Mouse (Mus musculus) lung, postnatal 0 days (tissue): ENCODE results near the gene Tmem198b.
"Not testable (repeated sequence)": the region's sequence is repeated elsewhere in the genome, so short reads cannot be mapped to it uniquely, and the experiment has no call there.

Experiments used
- CTCF ChIP-seq: IDR thresholded peaks from 2 replicates; pipeline ENCODE4 v1.5.1; 2016; ENCODE audit warnings: antibody characterized with exemption, mild to moderate bottlenecking
- EP300 ChIP-seq: IDR thresholded peaks from 2 replicates; pipeline ENCODE4 v1.6.1; 2016; ENCODE audit warnings: antibody characterized with exemption, mild to moderate bottlenecking, control low read depth

DNA sequence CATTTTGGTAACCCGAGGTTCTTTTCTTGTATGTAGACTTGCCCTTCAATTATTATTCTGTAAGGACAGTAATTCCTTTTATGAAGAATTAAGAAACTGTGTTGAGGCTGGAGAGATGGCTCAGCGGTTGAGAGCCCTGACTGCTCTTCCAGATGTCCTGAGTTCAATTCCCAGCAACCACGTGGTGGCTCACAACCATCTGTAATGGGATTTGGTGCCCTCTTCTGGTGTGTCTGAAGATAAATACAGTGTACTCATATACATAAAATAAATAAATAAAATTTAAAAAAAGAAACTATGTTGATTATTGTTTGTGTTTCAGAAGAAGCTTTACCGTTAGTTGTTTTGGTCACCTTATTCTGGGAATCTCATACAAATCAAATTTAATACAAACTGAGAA is 18.9 kb upstream of the Tmem198b start:
- TF ChIP-seq CTCF, EP300: not testable (repeated sequence)
